Mouse (Mus musculus): ENCODE results near the gene Micu1. TPM values are rescaled to one million over a fixed set of nuclear protein-coding genes. Genes with fewer than 3 reads are reported as not detected.

Gene Micu1
- polyA plus RNA-seq, 1 experiment from 2014 or later: 42.5 TPM

DNA sequence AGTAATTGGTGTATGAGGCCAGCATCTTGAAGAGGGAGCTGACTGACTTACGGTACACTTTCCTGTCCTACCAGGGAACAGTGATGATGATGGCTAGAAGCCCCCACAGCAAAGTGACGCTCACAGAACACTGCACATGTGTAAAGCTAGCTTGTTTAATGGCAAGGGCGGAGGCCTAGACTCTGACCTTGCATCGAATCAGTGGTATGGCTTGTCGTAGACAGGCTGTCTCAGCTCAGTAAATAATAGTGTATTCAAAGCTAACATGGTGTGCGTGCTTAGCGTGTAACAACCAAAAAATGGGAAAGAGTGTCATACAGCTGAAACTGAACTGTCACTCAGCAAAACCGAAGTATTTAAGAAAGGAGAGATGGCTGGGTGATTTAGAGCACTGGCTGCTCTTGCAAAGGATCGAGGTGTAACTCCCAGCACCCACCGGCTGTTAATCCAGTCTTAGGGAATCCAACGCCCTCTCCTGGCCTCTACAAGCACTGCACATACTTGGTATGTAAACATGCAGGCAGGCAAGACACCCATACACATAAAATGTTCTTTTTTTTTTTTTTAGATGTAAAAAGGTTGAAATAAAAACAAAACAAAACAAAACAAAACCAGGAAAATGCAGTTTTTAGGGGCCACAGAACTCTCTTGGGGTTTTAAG lies 85.0 kb downstream of the Micu1 start:
- Histone ChIP-seq H3K4me1 (ENCODE audit: control insufficient read depth in 2 of 2, insufficient read depth in 2 of 2, low read length in 2 of 2) (no peaks in the 10 kb centered on the region; a peak in 1 of 4 replicates), H3K9me3 (ENCODE audit: control insufficient read depth, low read length) (no peaks in the 10 kb centered on the region), H3K9ac (ENCODE audit: low read length) (no peak overlapping the region), H3K27ac (replicated peaks in 1 of 2; ENCODE audit: control insufficient read depth in 1 of 2, insufficient read depth in 1 of 2, low read depth in 2 of 2, low read length in 2 of 2) (no peak overlapping the region), H3K4me2 (ENCODE audit: low read length) (no peak overlapping the region), H3K4me3 (ENCODE audit: control insufficient read depth in 1 of 2, insufficient read depth in 1 of 2, low read depth in 1 of 2, low read length in 2 of 2) (no peak overlapping the region), H3K27me3 (ENCODE audit: control insufficient read depth, insufficient read depth, low read length) (no peaks in the 10 kb centered on the region), H3K36me3 (ENCODE audit: control insufficient read depth, insufficient read depth, low read length) (peaks cover 26% of the 10 kb centered on the region)
- WGBS: 79% methylated on average over 11 of the region's 11 CpGs
- no peak for ATAC-seq (ENCODE audit: insufficient number of reproducible peaks, insufficient read depth, low FRiP score, low read depth)

DNA sequence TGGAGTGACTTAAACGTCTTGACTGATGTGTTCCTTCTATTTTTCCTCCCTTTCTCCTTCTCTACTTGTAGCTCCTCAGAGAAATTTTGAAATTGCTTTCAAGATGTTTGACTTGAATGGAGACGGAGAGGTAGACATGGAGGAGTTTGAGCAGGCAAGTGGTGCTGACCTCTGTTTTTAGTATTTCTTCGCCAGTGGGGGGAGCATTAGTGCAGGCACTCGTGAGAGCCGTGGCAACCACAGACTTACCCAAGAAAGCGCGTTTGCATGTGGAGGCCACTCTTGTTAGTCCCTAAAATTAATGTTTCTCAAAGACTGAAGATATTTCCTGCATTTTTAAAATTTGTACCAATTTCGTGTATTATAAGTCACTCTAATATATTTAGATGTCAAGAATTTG lies 85.6 kb downstream of the Micu1 start:
- Histone ChIP-seq H3K27ac (replicated peaks in 1 of 2; ENCODE audit: control insufficient read depth in 1 of 2, insufficient read depth in 1 of 2, low read depth in 2 of 2, low read length in 2 of 2) (no peak overlapping the region), H3K4me2 (ENCODE audit: low read length) (no peak overlapping the region), H3K9ac (ENCODE audit: low read length) (no peak overlapping the region), H3K36me3 (ENCODE audit: control insufficient read depth, insufficient read depth, low read length) (peaks cover 26% of the 10 kb centered on the region), H3K4me3 (ENCODE audit: control insufficient read depth in 1 of 2, insufficient read depth in 1 of 2, low read depth in 1 of 2, low read length in 2 of 2) (no peak overlapping the region), H3K27me3 (ENCODE audit: control insufficient read depth, insufficient read depth, low read length) (no peaks in the 10 kb centered on the region), H3K4me1 (ENCODE audit: control insufficient read depth in 2 of 2, insufficient read depth in 2 of 2, low read length in 2 of 2) (no peaks in the 10 kb centered on the region; a peak in 1 of 4 replicates), H3K9me3 (ENCODE audit: control insufficient read depth, low read length) (no peaks in the 10 kb centered on the region)
- no peak for ATAC-seq (ENCODE audit: insufficient number of reproducible peaks, insufficient read depth, low FRiP score, low read depth)
- WGBS: 73% methylated on average over 8 of the region's 8 CpGs

DNA sequence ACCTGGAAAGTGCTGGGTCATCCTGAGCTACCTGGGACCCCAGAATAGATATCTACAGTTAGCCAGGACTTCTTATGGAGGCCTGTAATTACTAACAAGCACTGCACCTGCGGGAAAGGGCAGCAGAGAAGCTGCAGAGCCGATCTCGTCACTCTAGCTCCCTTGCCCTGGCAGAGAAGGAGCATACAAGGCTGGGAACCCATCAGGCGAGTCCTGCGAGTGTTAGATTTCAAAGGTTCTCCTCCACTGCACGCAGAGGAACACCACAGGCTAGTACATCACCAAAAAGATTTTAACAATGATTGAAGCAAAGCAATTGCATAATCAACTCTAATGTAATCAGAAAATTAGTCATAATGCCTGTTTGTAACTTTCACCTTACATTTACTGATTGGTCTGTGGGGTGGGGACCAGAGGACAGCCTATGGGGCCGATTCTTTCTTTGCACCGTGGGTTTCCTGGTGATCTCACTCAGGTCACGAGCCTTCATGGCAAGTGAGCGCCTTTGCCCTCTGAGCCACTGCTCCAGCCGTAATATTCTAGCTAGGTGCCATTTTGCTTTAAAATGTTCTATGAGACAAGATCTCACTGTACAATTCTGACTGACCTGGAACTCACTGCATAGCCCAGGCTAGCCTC lies 88.1 kb downstream of the Micu1 start:
- no peaks in the 10 kb centered on the region for H3K27me3 ChIP-seq (ENCODE audit: control insufficient read depth, insufficient read depth, low read length)
- peaks cover 26% of the 10 kb centered on the region for H3K36me3 ChIP-seq (ENCODE audit: control insufficient read depth, insufficient read depth, low read length)
- no peak overlapping the region for H3K4me3 ChIP-seq (ENCODE audit: control insufficient read depth in 1 of 2, insufficient read depth in 1 of 2, low read depth in 1 of 2, low read length in 2 of 2)
- no peak overlapping the region for H3K27ac ChIP-seq (replicated peaks in 1 of 2; ENCODE audit: control insufficient read depth in 1 of 2, insufficient read depth in 1 of 2, low read depth in 2 of 2, low read length in 2 of 2)
- no peak overlapping the region for H3K9ac ChIP-seq (ENCODE audit: low read length)
- no peak overlapping the region for H3K4me2 ChIP-seq (ENCODE audit: low read length)
- no peaks in the 10 kb centered on the region for H3K9me3 ChIP-seq (ENCODE audit: control insufficient read depth, low read length)
- no peak for ATAC-seq (ENCODE audit: insufficient number of reproducible peaks, insufficient read depth, low FRiP score, low read depth)
- WGBS: 87% methylated on average over 11 of the region's 11 CpGs
- no peaks in the 10 kb centered on the region; a peak in 1 of 4 replicates for H3K4me1 ChIP-seq (ENCODE audit: control insufficient read depth in 2 of 2, insufficient read depth in 2 of 2, low read length in 2 of 2)

DNA sequence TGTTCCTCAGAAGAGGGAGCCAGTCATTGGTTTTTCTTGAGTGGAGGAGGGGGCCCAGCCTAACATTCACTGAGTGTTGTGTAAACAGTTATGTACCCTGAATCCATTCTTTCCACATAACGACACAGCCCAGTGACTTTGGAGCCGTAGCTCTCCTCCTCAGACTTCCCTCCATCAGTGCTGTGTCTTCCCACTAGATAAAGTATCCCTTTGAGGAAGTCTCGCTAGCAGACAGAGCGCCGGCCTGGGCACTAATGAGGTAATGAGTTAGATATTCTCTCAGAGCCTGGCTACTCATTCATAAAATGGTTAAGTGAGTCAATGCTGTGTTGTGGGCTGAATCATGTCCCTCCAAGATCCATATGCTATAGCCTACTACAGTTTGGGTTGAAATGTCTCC lies 89.6 kb downstream of the Micu1 start:
- H3K4me2 ChIP-seq (ENCODE audit: low read length): no peak overlapping the region
- H3K27me3 ChIP-seq (ENCODE audit: control insufficient read depth, insufficient read depth, low read length): no peaks in the 10 kb centered on the region
- no peaks in the 10 kb centered on the region for H3K9me3 ChIP-seq (ENCODE audit: control insufficient read depth, low read length)
- H3K36me3 ChIP-seq (ENCODE audit: control insufficient read depth, insufficient read depth, low read length): peaks cover 26% of the 10 kb centered on the region
- H3K4me3 ChIP-seq (ENCODE audit: control insufficient read depth in 1 of 2, insufficient read depth in 1 of 2, low read depth in 1 of 2, low read length in 2 of 2): no peak overlapping the region
- H3K4me1 ChIP-seq (ENCODE audit: control insufficient read depth in 2 of 2, insufficient read depth in 2 of 2, low read length in 2 of 2): no peaks in the 10 kb centered on the region
- 72% methylated on average over 5 of the region's 5 CpGs for WGBS
- H3K27ac ChIP-seq (replicated peaks in 1 of 2; ENCODE audit: control insufficient read depth in 1 of 2, insufficient read depth in 1 of 2, low read depth in 2 of 2, low read length in 2 of 2): no peak overlapping the region
- ATAC-seq (ENCODE audit: insufficient number of reproducible peaks, insufficient read depth, low FRiP score, low read depth): no peak
- no peak overlapping the region for H3K9ac ChIP-seq (ENCODE audit: low read length)

DNA sequence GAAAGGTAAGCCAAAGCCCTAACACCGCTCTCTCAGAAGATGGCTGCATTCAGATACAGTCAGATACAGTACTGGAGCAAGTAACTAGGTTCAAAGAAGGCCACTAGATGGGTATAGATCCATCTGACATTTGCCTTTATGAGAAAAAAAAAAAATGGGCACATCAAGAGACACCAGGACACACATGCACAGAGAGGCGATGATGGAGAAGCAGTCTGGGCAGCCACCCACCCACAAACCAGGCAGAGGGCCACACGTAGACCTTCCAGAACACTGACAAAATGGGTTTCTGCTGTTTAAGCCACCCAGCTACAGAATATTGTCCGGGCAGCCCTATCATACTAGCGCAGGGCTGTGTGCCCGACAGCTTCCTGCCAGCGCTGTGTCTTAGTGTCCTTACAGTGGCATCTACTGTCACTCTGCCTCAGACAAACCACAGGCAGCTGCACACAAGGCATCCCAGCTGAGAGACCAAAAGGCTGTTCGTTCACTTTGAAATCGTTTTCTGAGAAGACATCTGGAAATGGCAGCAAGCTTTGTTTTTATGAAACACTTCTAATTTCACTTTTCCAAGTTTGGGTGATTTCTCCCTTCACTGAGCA lies 90.4 kb downstream of the Micu1 start:
- H3K4me3 ChIP-seq (ENCODE audit: control insufficient read depth in 1 of 2, insufficient read depth in 1 of 2, low read depth in 1 of 2, low read length in 2 of 2): no peak overlapping the region
- H3K9me3 ChIP-seq (ENCODE audit: control insufficient read depth, low read length): no peaks in the 10 kb centered on the region
- H3K9ac ChIP-seq (ENCODE audit: low read length): no peak overlapping the region
- WGBS: 85% methylated on average over 9 of the region's 9 CpGs
- no peak overlapping the region for H3K4me2 ChIP-seq (ENCODE audit: low read length)
- H3K4me1 ChIP-seq (ENCODE audit: control insufficient read depth in 2 of 2, insufficient read depth in 2 of 2, low read length in 2 of 2): no peaks in the 10 kb centered on the region
- H3K27ac ChIP-seq (replicated peaks in 1 of 2; ENCODE audit: control insufficient read depth in 1 of 2, insufficient read depth in 1 of 2, low read depth in 2 of 2, low read length in 2 of 2): no peak overlapping the region
- no peak for ATAC-seq (ENCODE audit: insufficient number of reproducible peaks, insufficient read depth, low FRiP score, low read depth)
- peaks cover 26% of the 10 kb centered on the region for H3K36me3 ChIP-seq (ENCODE audit: control insufficient read depth, insufficient read depth, low read length)
- no peaks in the 10 kb centered on the region for H3K27me3 ChIP-seq (ENCODE audit: control insufficient read depth, insufficient read depth, low read length)

DNA sequence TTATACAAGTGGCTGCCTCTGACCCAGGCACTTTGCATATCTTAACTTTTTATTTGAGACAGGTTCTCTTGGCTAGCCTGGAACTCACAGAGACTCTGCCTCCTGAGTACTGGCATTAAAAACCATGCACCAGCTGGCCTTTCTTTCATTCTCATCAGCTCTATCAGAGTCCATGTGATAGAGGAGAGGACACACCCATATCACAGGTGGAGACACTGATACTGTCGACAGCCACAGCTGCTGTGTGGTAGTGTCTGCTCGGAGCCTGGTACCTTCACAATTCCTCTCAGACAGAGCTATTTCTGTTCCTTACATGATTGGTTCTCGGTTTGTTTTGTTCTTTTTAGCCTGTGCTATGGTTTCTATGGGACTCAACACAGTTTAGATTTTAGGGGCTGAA lies 91.2 kb downstream of the Micu1 start:
- H3K27me3 ChIP-seq (ENCODE audit: control insufficient read depth, insufficient read depth, low read length): no peaks in the 10 kb centered on the region
- H3K4me2 ChIP-seq (ENCODE audit: low read length): no peak overlapping the region
- no peak overlapping the region for H3K27ac ChIP-seq (replicated peaks in 1 of 2; ENCODE audit: control insufficient read depth in 1 of 2, insufficient read depth in 1 of 2, low read depth in 2 of 2, low read length in 2 of 2)
- no peaks in the 10 kb centered on the region for H3K9me3 ChIP-seq (ENCODE audit: control insufficient read depth, low read length)
- no peak for ATAC-seq (ENCODE audit: insufficient number of reproducible peaks, insufficient read depth, low FRiP score, low read depth)
- H3K36me3 ChIP-seq (ENCODE audit: control insufficient read depth, insufficient read depth, low read length): peaks cover 26% of the 10 kb centered on the region
- no peak overlapping the region for H3K9ac ChIP-seq (ENCODE audit: low read length)
- no peak overlapping the region for H3K4me3 ChIP-seq (ENCODE audit: control insufficient read depth in 1 of 2, insufficient read depth in 1 of 2, low read depth in 1 of 2, low read length in 2 of 2)
- H3K4me1 ChIP-seq (ENCODE audit: control insufficient read depth in 2 of 2, insufficient read depth in 2 of 2, low read length in 2 of 2): no peaks in the 10 kb centered on the region
- WGBS: 37% methylated on average over 3 of the region's 3 CpGs

DNA sequence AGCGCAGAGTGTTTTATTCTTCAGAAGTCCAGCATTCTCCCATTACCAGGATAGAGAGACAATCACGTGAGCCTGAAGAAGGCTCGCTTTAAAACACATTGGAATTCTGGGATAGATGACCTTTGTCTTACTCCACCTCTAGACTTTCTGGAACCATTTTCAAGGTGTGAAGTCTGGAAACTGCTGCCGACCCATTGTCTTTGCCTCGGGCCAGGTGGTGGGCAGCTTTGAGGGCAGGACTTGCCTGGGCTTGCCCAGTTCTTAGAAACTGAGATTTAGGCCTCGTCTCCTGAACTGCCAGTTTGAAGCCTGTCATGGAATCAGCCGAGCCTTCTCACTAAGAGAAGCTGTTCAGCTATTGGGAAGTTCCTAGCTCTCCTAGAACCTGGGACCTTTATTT lies 92.8 kb downstream of the Micu1 start:
- Histone ChIP-seq H3K9ac (ENCODE audit: low read length) (no peak overlapping the region), H3K4me3 (ENCODE audit: control insufficient read depth in 1 of 2, insufficient read depth in 1 of 2, low read depth in 1 of 2, low read length in 2 of 2) (no peak overlapping the region), H3K9me3 (ENCODE audit: control insufficient read depth, low read length) (no peaks in the 10 kb centered on the region), H3K4me2 (ENCODE audit: low read length) (no peak overlapping the region), H3K27ac (replicated peaks in 1 of 2; ENCODE audit: control insufficient read depth in 1 of 2, insufficient read depth in 1 of 2, low read depth in 2 of 2, low read length in 2 of 2) (no peak overlapping the region), H3K27me3 (ENCODE audit: control insufficient read depth, insufficient read depth, low read length) (no peaks in the 10 kb centered on the region), H3K4me1 (ENCODE audit: control insufficient read depth in 2 of 2, insufficient read depth in 2 of 2, low read length in 2 of 2) (peaks cover 5 to 9% of the 10 kb centered on the region in 2 experiments), H3K36me3 (ENCODE audit: control insufficient read depth, insufficient read depth, low read length) (peaks cover 15% of the 10 kb centered on the region)
- WGBS: 94% methylated on average over 7 of the region's 7 CpGs
- ATAC-seq (ENCODE audit: insufficient number of reproducible peaks, insufficient read depth, low FRiP score, low read depth): no peak

Measured in heart, embryonic 14.5 days (tissue).